Mouse (Mus musculus) liver, embryonic 16.5 days (tissue): ENCODE measurements at regions not wholly inside any gene's neighbourhood (a gene's known extent, or its start where the extent isn't known, plus 50 kb on each side); places are given as distances from the start of the nearest gene placed in this dataset.

ENCODE experiments used
- ATAC-seq: fragments of 200-750 bp; cut with Nextera tagmentation; 2 replicates; pipeline ENCODE4 v1.8.0; 2017; ENCODE audit warnings: low read depth, mild to moderate bottlenecking, moderate number of reproducible peaks, moderate library complexity
- H3K27ac ChIP-seq: fragments of 300-500 bp; sonication (generic); 2 replicates; pipeline ENCODE4 v1.5.1; 2014; ENCODE audit warnings: mild to moderate bottlenecking, low read length
- H3K27me3 ChIP-seq: fragments of 300-500 bp; sonication (generic); 2 replicates; pipeline ENCODE4 v1.6.1; 2014; ENCODE audit warnings: low read depth, low read length, mixed read lengths; ENCODE audit not compliant: control insufficient read depth, insufficient read depth
- H3K36me3 ChIP-seq: fragments of 300-500 bp; sonication (generic); 2 replicates; pipeline ENCODE4 v1.6.1; 2014; ENCODE audit warnings: mild to moderate bottlenecking; ENCODE audit not compliant: control insufficient read depth, insufficient read depth
- H3K4me1 ChIP-seq: fragments of 300-500 bp; sonication (generic); 2 replicates; pipeline ENCODE4 v1.6.1; 2014; ENCODE audit warnings: low read depth, low read length, mixed read lengths; ENCODE audit not compliant: control insufficient read depth
- H3K4me2 ChIP-seq: fragments of 300-500 bp; sonication (generic); 2 replicates; pipeline ENCODE4 v1.6.1; 2014; ENCODE audit warnings: low read depth, low read length, mixed read lengths
- H3K4me3 ChIP-seq: fragments of 300-500 bp; sonication (generic); 2 replicates; pipeline ENCODE4 v1.5.1; 2014; ENCODE audit warnings: low read depth, mild to moderate bottlenecking, low read length
- H3K9ac ChIP-seq: fragments of 300-500 bp; sonication (generic); 2 replicates; pipeline ENCODE4 v1.6.1; 2014; ENCODE audit warnings: low read depth, low read length
- H3K9me3 ChIP-seq: fragments of 300-500 bp; sonication (generic); replicated peaks from 2 replicates; pipeline ENCODE4 v1.6.1; 2016; ENCODE audit warnings: low read length; ENCODE audit not compliant: control insufficient read depth
- WGBS: fragments of 180-500 bp; shearing (Covaris S2); extraction: QIAGEN DNeasy Blood & Tissue Kit; methylation state at CpG from one replicate; pipeline ENCODE4 v1.1.7; 2014; ENCODE audit not compliant: insufficient replicate concordance; 5-methylcytosine and 5-hydroxymethylcytosine counted together

DNA sequence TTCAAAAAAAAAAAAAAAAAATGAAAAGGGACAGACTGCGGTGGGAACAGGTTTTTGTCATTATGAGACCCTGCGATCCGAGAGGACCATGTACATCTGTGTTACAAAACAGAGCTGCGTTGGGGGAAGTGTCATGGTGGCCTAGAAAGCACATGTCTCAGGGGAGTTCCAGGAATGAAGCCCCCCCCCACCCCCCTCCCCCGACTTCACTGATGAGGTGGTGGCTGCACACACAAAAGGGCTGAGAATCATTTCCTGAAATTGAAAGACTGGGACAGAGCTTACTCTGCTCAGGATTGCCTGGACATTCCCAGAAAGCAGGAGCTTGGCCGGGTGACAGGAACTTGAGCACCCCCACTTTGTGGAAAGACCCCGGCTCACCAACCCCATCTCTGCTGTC is 54.7 kb upstream of the Habp2 start:
- no peak overlapping the region for H3K27ac ChIP-seq

DNA sequence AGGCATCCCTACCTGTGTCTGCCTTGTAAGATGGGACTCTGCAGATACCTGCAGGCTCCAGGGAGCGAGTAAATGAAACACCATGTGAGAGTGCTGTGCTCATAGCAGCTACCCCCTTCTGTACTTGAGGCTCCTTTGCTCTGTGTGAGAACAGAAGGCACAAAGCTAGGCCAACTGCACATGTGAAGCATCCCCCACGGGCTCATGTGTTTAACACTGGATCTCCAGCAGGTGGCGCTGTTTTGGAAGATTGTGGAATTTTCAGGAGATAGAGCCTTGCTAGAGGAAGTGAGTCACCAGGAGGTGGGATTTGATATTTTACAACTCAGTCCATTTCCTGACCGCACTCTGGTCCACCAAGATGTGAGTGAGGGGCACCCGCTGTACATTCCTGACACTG is 54.0 kb upstream of the Habp2 start:
- ATAC-seq, result no peak
- H3K4me3 ChIP-seq, result no peak overlapping the region
- H3K9ac ChIP-seq, result no peak overlapping the region
- H3K9me3 ChIP-seq, result no peaks in the 10 kb centered on the region; the same call in 1 of the 2 replicates
- no peaks in the 10 kb centered on the region for H3K4me1 ChIP-seq
- H3K27ac ChIP-seq, result no peak overlapping the region
- H3K4me2 ChIP-seq, result no peak overlapping the region
- H3K36me3 ChIP-seq, result no peaks in the 10 kb centered on the region
- H3K27me3 ChIP-seq, result no peaks in the 10 kb centered on the region
- 79% methylated on average over 5 of the region's 5 CpGs for WGBS

More for the DNA sequence above, 54.7 kb upstream of the Habp2 start:
- H3K9me3 ChIP-seq, result no peaks in the 10 kb centered on the region; the same call in 1 of the 2 replicates
- no peaks in the 10 kb centered on the region for H3K36me3 ChIP-seq
- H3K9ac ChIP-seq, result no peak overlapping the region
- no peak for ATAC-seq
- H3K4me2 ChIP-seq, result no peak overlapping the region
- H3K4me3 ChIP-seq, result no peak overlapping the region
- no peaks in the 10 kb centered on the region for H3K27me3 ChIP-seq
- H3K4me1 ChIP-seq, result no peaks in the 10 kb centered on the region
- 66% methylated on average over 7 of the region's 7 CpGs for WGBS

DNA sequence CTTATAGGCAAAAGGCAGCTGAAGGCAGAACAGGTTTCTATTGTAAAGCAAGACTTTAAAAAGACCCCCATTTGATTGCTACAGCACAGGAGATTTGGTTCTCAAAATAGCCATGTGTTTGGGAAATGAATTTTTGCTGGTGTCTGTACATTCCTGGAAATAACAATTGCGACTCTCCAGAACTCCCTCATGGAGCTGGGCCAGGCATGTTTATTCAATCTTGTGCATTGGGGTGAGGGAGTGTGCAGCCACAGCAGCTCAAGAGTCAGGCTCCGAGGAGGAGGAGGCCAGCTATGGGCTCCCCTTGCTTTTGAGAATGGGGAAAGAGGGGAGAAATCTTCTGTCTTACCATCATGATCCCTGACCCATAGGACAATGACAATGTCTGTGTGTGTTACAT is 51.9 kb upstream of the Habp2 start:
- WGBS, result 46% methylated on average over 2 of the region's 2 CpGs
- no peak for ATAC-seq

More for the DNA sequence above, 51.9 kb upstream of the Habp2 start:
- no peaks in the 10 kb centered on the region for H3K36me3 ChIP-seq
- H3K9me3 ChIP-seq, result no peaks in the 10 kb centered on the region; the same call in 1 of the 2 replicates
- H3K9ac ChIP-seq, result no peak overlapping the region
- no peaks in the 10 kb centered on the region for H3K4me1 ChIP-seq
- H3K27ac ChIP-seq, result no peak overlapping the region
- no peaks in the 10 kb centered on the region for H3K27me3 ChIP-seq
- no peak overlapping the region for H3K4me3 ChIP-seq
- no peak overlapping the region for H3K4me2 ChIP-seq
